Mouse (Mus musculus): ENCODE measurements around the gene Zc2hc1b. TPM values are rescaled to one million over a fixed set of nuclear protein-coding genes. Genes with fewer than 3 reads are reported as not detected.
A peak's percentile ranks its signal among the peaks of the same experiment; 100 is the strongest.
"Not testable (repeated sequence)": the region's sequence is repeated elsewhere in the genome, so short reads cannot be mapped to it uniquely, and the experiment has no call there.

Zc2hc1b gene
- polyA plus RNA-seq, 1 experiment: not detected

GRCm38 (mm10) chr10:13209930-13210637 is 32.3 kb upstream of the Zc2hc1b start:
- DNase-seq: no peak
- no peaks in the 10 kb centered on the region for H3K27me3 ChIP-seq (ENCODE audit: control insufficient read depth, insufficient read depth, low read length)
- no peak overlapping the region for H3K27ac ChIP-seq (ENCODE audit: insufficient read depth, low read length)
- no peaks in the 10 kb centered on the region for H3K4me1 ChIP-seq (ENCODE audit: control insufficient read depth, insufficient read depth, low read length)
- no peak for TF ChIP-seq CTCF (IDR thresholded peaks at IDR 0.05; ENCODE audit: borderline replicate concordance, insufficient read depth, low read depth, low read length)
- TF ChIP-seq POLR2A (IDR thresholded peaks at IDR 0.05; ENCODE audit: borderline replicate concordance, insufficient read depth, low read length): no peak
- 75% methylated on average over 8 of the region's 8 CpGs for WGBS
- no peak overlapping the region for H3K4me3 ChIP-seq (replicated peaks; ENCODE audit: insufficient read depth, low read depth, low read length)

- no peak for DNase-seq
- WGBS: 27% methylated on average over 3 of the region's 3 CpGs
- TF ChIP-seq CTCF (IDR thresholded peaks at IDR 0.05; ENCODE audit: borderline replicate concordance, insufficient read depth, low read depth, low read length): no peak
- TF ChIP-seq POLR2A (IDR thresholded peaks at IDR 0.05; ENCODE audit: borderline replicate concordance, insufficient read depth, low read length): no peak
- H3K27me3 ChIP-seq (ENCODE audit: control insufficient read depth, insufficient read depth, low read length): no peaks in the 10 kb centered on the region
- H3K27ac ChIP-seq (ENCODE audit: insufficient read depth, low read length): no peak overlapping the region
- H3K4me3 ChIP-seq (replicated peaks; ENCODE audit: insufficient read depth, low read depth, low read length): no peak overlapping the region
- H3K4me1 ChIP-seq (ENCODE audit: control insufficient read depth, insufficient read depth, low read length): no peaks in the 10 kb centered on the region
These were observed 31.7 kb upstream of the Zc2hc1b start for GRCm38 (mm10) chr10:13209506-13209905.

GRCm38 (mm10) chr10:13209061-13209460 is 31.2 kb upstream of the Zc2hc1b start:
- WGBS: 89% methylated on average over 4 of the region's 4 CpGs
- Histone ChIP-seq H3K4me3 (replicated peaks; ENCODE audit: insufficient read depth, low read depth, low read length) (no peak overlapping the region), H3K27me3 (ENCODE audit: control insufficient read depth, insufficient read depth, low read length) (no peaks in the 10 kb centered on the region), H3K4me1 (ENCODE audit: control insufficient read depth, insufficient read depth, low read length) (no peaks in the 10 kb centered on the region), H3K27ac (ENCODE audit: insufficient read depth, low read length) (no peak overlapping the region)
- DNase-seq: no peak
- TF ChIP-seq CTCF (IDR thresholded peaks at IDR 0.05; ENCODE audit: borderline replicate concordance, insufficient read depth, low read depth, low read length) (no peak), POLR2A (IDR thresholded peaks at IDR 0.05; ENCODE audit: borderline replicate concordance, insufficient read depth, low read length) (no peak)

- Histone ChIP-seq H3K4me1 (ENCODE audit: control insufficient read depth, insufficient read depth, low read length) (no peaks in the 10 kb centered on the region), H3K4me3 (replicated peaks; ENCODE audit: insufficient read depth, low read depth, low read length) (no peak overlapping the region), H3K27ac (ENCODE audit: insufficient read depth, low read length) (no peak overlapping the region), H3K27me3 (ENCODE audit: control insufficient read depth, insufficient read depth, low read length) (no peaks in the 10 kb centered on the region)
- TF ChIP-seq POLR2A (IDR thresholded peaks at IDR 0.05; ENCODE audit: borderline replicate concordance, insufficient read depth, low read length) (no peak), CTCF (IDR thresholded peaks at IDR 0.05; ENCODE audit: borderline replicate concordance, insufficient read depth, low read depth, low read length) (no peak)
- 95% methylated on average over 6 of the region's 6 CpGs for WGBS
- no peak for DNase-seq
These were observed 24.0 kb upstream of the Zc2hc1b start for GRCm38 (mm10) chr10:13201741-13202293.

GRCm38 (mm10) chr10:13200862-13201261 is 23.0 kb upstream of the Zc2hc1b start:
- WGBS: 95% methylated on average over 3 of the region's 3 CpGs
- TF ChIP-seq CTCF (IDR thresholded peaks at IDR 0.05; ENCODE audit: borderline replicate concordance, insufficient read depth, low read depth, low read length) (no peak), POLR2A (IDR thresholded peaks at IDR 0.05; ENCODE audit: borderline replicate concordance, insufficient read depth, low read length) (no peak)

GRCm38 (mm10) chr10:13199234-13199633 is 21.4 kb upstream of the Zc2hc1b start:
- DNase-seq: no peak
- no peak overlapping the region for H3K4me3 ChIP-seq (replicated peaks; ENCODE audit: insufficient read depth, low read depth, low read length)
- TF ChIP-seq CTCF (IDR thresholded peaks at IDR 0.05; ENCODE audit: borderline replicate concordance, insufficient read depth, low read depth, low read length): no peak
- TF ChIP-seq POLR2A (IDR thresholded peaks at IDR 0.05; ENCODE audit: borderline replicate concordance, insufficient read depth, low read length): no peak
- WGBS: 93% methylated on average over 1 of the region's 1 CpGs
- H3K27me3 ChIP-seq (ENCODE audit: control insufficient read depth, insufficient read depth, low read length): no peaks in the 10 kb centered on the region
- no peaks in the 10 kb centered on the region for H3K4me1 ChIP-seq (ENCODE audit: control insufficient read depth, insufficient read depth, low read length)
- H3K27ac ChIP-seq (ENCODE audit: insufficient read depth, low read length): no peak overlapping the region

More at GRCm38 (mm10) chr10:13200862-13201261, 23.0 kb upstream of the Zc2hc1b start:
- no peaks in the 10 kb centered on the region for H3K27me3 ChIP-seq (ENCODE audit: control insufficient read depth, insufficient read depth, low read length)
- no peaks in the 10 kb centered on the region for H3K4me1 ChIP-seq (ENCODE audit: control insufficient read depth, insufficient read depth, low read length)
- no peak for DNase-seq
- no peak overlapping the region for H3K27ac ChIP-seq (ENCODE audit: insufficient read depth, low read length)
- H3K4me3 ChIP-seq (replicated peaks; ENCODE audit: insufficient read depth, low read depth, low read length): no peak overlapping the region

GRCm38 (mm10) chr10:13196872-13197507 is 19.2 kb upstream of the Zc2hc1b start:
- no peak for TF ChIP-seq POLR2A (IDR thresholded peaks at IDR 0.05; ENCODE audit: borderline replicate concordance, insufficient read depth, low read length)
- TF ChIP-seq CTCF (IDR thresholded peaks at IDR 0.05; ENCODE audit: borderline replicate concordance, insufficient read depth, low read depth, low read length): no peak
- WGBS: 21% methylated on average over 8 of the region's 8 CpGs
- Histone ChIP-seq H3K4me3 (replicated peaks; ENCODE audit: insufficient read depth, low read depth, low read length) (no peak overlapping the region), H3K4me1 (ENCODE audit: control insufficient read depth, insufficient read depth, low read length) (no peaks in the 10 kb centered on the region), H3K27ac (ENCODE audit: insufficient read depth, low read length) (no peak overlapping the region), H3K27me3 (ENCODE audit: control insufficient read depth, insufficient read depth, low read length) (no peaks in the 10 kb centered on the region)
- DNase-seq: no peak

GRCm38 (mm10) chr10:13193496-13193895 is 15.7 kb upstream of the Zc2hc1b start:
- peak overlapping the region; percentile 72 for H3K4me3 ChIP-seq (replicated peaks; ENCODE audit: insufficient read depth, low read depth, low read length)
- peak; percentile 8 to 16 for DNase-seq
- H3K27ac ChIP-seq (ENCODE audit: insufficient read depth, low read length); H3K4me1 ChIP-seq (ENCODE audit: control insufficient read depth, insufficient read depth, low read length); H3K27me3 ChIP-seq (ENCODE audit: control insufficient read depth, insufficient read depth, low read length): not testable (repeated sequence)
- 83% methylated on average over 7 of the region's 7 CpGs for WGBS
